Mouse (Mus musculus): ENCODE data around the gene Olfr196.
"Not testable (repeated sequence)": the region's sequence is repeated elsewhere in the genome, so short reads cannot be mapped to it uniquely, and the experiment has no call there.

Gene Olfr196

DNA sequence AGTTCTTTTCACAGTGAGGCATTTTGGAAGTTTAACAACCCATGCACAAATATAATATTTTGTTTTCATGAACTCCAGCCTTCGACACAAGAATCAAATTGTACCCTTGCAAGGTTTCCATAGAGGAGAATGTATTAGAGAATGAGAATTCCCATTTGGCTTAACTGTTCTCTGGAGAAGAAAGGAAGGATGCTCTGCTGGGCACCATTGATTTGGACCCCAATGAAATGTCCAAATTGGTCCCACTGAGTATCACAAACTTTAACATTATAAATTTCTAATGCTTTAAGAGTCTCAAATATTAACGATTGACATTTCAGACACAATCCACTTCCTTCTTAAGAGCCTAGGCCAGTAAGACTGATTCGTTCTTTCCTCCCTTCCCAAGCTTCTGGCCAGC, at the start of gene Olfr196:
TSS of gene Olfr196 (minus strand) at position 101 of the 400 bp plus-strand sequence.
- DNase-seq: no peak

- DNase-seq: not testable (repeated sequence)
Observed at GRCm38 (mm10) chr16:59219667-59220066, 49.4 kb upstream of the Olfr196 start, which contains the start of gene Olfr199. Gene Olfr199 (minus strand): TSS chr16:59219767.

GRCm38 (mm10) chr16:59217861-59218260, 47.6 kb upstream of the Olfr196 start:
- DNase-seq: not testable (repeated sequence)

GRCm38 (mm10) chr16:59203433-59203832, 33.2 kb upstream of the Olfr196 start, which contains the start of gene Olfr198:
Gene Olfr198 (minus strand): TSS chr16:59203533.
- DNase-seq: not testable (repeated sequence)

GRCm38 (mm10) chr16:59151996-59152395, 18.3 kb downstream of the Olfr196 start:
- no peak for DNase-seq

DNA sequence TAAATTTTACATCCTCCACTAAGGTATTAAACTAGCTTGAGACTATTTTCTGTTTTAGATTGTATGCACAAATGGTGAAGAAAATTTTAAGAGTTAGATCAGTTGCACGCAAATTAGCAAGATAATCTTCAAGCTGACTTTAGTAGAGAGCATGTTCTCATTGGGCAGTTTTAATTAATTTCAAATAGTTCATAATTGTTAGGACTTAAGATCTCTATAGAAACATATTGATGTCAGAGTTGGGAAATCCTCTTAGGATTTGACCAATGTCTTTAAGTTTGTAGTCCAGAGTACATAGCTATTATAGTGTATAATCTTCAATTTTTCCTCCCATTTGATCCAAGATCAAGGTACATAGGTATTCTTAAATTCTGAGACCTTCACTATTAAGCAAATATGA, 23.5 kb downstream of the Olfr196 start, which contains the start of gene Olfr195:
TSS of gene Olfr195 (plus strand) at position 301 of the 400 bp plus-strand sequence.
- DNase-seq: no peak

GRCm38 (mm10) chr16:59141105-59141504, 29.1 kb downstream of the Olfr196 start:
- no peak for DNase-seq

DNA sequence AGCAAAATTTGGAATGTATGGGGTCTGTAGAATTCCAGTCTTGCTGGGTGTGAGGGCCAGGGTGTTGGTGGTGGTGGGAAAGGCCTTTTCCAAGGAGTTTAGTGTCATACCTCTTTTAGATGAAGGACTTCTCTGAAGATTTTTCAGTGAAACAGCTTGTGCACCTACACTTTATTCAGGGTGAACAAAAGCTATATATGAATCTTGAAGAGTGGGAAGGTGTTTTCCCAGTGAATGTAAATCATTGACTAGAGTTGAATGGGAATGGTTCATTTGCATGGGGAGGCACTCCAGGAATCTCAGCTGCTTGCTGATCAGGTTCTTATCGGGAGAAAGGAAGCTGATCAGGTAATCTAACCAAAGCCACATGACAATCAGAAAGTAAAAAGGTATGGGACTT, 39.5 kb downstream of the Olfr196 start:
- no peak for DNase-seq

DNA sequence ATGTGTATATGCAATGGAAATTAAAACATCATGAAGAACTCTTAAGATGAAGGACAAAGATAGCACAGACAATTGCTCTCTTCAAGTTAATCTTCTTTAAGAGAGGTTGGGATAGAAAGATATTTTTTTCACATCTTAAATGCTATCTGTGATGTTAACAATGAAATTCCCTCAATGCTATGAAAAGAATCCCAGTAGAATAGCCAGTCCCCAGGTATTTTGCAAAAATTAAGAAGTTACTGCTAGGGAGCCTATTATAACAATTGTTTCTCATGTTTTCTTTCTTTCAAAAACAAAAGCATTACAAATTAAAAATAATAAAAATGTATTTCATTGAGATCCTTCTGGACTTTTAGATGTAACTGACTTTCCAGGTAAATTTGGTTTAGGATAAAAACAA, 49.3 kb downstream of the Olfr196 start, which contains the start of gene Olfr194:
TSS of gene Olfr194 (minus strand) at position 101 of the 400 bp plus-strand sequence.
- DNase-seq: no peak

Data from lung, postnatal 10 days (tissue).